Mouse (Mus musculus) bone marrow, adult 2 months (tissue): Measurements from ENCODE around the gene Agap2.

Source experiments
- CTCF ChIP-seq: fragments of 200-500 bp; IDR thresholded peaks from 2 replicates; pipeline ENCODE4 v1.5.1; 2011; ENCODE audit warnings: low read length, control low read depth; ENCODE audit not compliant: control insufficient read depth, insufficient read depth
- POLR2A ChIP-seq: fragments of 200-500 bp; IDR thresholded peaks from 2 replicates; pipeline ENCODE4 v1.6.1; 2011; ENCODE audit warnings: low read depth, mild to moderate bottlenecking, control low read depth, low read length, borderline replicate concordance; ENCODE audit not compliant: control insufficient read depth

DNA sequence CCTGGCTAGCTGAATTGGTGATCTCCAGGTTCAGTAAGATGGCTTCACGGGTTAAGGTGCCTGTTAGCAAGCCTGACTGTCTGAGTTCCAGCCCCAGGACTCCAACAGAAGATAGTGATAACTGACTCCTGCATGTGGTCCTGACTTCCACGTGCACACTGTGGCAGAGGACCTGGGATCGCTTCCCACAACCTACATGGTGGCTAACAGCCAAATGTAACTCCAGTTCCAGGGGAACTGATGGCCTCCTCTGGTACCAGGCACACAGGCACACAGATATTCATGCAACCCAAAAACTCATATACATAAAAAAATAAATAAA lies 33.1 kb downstream of the Agap2 start:
- TF ChIP-seq CTCF, result no peak
- TF ChIP-seq POLR2A, result no peak
